Mouse (Mus musculus) thymus, postnatal 4 days (tissue): ENCODE measurements around the gene Gapvd1.

Source experiments
- DNase-seq: peaks from one replicate; pipeline ENCODE4 v3.0.0; 2021

The Gapvd1 gene

DNA sequence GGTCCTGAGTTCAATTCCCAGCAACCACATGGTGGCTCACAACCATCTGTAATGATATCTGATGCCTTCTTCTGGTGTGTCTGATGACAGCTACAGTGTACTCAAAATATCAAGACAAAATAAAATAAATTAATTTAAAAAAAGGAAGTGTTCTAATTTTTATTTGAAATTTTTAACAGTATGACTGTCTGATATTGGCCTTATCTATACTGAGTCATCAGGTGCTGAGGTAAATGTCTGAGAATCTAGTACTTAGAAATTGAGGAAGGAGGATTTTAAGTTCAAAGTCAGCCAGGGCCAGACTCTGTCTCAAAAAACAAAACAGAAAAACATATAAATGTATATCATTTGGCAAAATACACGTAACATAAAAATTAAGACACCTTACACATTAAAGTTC is 46.4 kb downstream of the Gapvd1 start:
- DNase-seq = no peak

- no peak for DNase-seq
Observed at GRCm38 (mm10) chr2:34696592-34696991, 58.4 kb downstream of the Gapvd1 start.

DNA sequence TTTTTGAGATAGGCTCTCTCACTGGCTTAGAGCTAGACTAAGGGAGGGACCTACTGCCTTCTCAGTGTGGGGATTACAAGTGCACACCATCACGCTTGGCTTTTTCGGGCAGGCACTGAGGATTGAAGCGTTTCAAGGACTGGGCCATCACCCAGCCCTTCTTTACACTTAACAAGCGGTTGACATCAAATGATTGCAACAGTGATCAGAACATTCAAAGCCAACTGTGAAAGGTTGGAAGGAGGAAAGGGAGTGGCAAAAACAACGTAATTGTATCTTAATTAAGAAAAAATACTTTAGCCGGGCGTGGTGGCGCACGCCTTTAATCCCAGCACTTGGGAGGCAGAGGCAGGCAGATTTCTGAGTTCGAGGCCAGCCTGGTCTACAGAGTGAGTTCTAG is 62.2 kb downstream of the Gapvd1 start:
- no peak for DNase-seq

DNA sequence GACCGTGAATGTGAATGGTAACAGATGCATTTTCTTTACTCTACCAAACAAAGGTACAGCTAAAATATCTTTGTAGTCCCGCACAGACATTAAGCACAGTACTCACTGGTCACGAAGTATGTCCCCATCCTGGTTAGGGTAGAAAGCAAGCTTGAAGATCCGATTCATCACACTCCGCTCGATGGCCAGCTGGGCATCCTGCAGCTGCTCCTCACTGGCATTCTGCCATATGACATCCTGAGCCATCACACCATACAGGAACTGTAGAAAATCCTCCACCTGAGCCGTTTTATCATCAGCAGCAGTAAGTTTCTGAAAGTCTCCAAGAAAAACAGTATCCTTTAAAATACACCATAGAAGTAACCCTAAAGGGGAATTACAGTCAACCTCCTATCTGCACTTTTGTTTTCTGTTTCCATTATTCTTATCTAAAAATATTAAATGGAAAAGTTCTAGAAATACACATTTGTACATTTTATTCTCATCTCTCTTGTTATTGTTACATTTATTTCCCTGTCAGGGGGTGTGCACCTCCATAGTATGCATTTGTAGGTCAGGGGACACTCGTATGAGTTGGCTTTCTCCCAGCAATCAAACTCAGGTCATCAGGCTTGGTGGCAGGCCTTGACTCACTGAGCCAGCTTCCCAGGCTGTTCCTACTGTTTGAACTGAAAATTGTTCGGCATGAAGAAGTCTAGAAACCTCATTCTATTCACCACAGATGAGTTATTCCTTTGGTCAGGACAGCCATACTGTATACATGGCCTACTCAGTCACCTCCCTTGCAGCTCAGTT is 70.8 kb downstream of the Gapvd1 start:
- no peak for DNase-seq

GRCm38 (mm10) chr2:34677976-34678375 is 77.1 kb downstream of the Gapvd1 start:
- DNase-seq = no peak

DNA sequence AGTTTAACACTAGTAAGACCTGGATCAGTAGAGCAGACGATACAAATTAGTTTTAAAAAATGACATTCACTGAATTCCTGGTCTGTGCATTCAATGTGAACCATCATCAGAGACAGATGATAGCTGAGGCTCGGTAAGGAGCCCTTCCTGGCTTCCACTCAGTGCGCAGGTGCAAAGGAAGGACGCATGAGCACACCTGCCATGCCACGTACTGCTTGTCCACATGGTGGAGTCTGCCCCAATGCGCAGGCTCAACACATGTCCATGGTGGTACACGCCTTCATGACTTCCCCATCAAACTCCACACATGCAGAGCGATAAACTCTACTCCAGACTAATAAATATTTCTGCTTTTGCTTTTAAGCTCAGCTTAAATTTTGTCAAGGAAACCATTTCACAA is 78.0 kb downstream of the Gapvd1 start:
- no peak for DNase-seq

GRCm38 (mm10) chr2:34673846-34674245 is 81.2 kb downstream of the Gapvd1 start:
- DNase-seq = peak; percentile 46

DNA sequence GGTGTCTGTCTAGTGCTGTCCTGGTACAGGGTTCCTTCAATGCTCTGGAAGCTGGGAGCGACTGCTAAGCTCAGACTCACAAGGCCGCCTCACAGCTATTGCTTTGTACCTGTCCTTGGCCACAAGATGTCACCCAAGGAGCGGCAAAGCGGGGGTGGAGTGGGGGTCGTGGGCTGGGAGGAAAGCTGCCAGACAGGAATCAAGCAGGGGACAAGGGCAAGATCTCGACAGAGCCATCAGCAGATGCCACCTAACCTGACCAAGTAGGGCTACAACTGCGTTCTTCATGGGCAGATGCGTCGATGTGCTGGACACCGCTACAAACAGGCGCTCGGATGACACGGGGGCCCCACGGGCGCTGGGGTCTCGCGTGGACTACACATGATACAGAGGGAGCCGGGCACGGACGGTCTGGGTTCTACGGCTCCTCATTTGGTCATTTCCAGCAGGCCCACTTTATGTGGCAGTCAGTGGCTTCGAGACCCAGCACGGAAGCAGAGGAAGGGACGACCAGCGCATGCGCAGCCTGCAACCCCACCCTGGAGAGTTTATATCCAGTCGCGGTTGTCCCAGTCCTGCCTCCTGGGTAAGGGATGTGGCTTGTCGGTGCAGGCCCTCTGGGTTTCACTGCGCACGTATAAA is 83.5 kb downstream of the Gapvd1 start:
- peak; percentile 82 for DNase-seq

- no peak for DNase-seq
Observed at GRCm38 (mm10) chr2:34670470-34670869, 84.6 kb downstream of the Gapvd1 start.

GRCm38 (mm10) chr2:34669203-34669746 is 85.8 kb downstream of the Gapvd1 start:
- DNase-seq = no peak

- peak; percentile 74 for DNase-seq
Observed at GRCm38 (mm10) chr2:34668440-34669191, 86.4 kb downstream of the Gapvd1 start.

- DNase-seq = no peak
Observed at GRCm38 (mm10) chr2:34667820-34668219, 87.2 kb downstream of the Gapvd1 start.

GRCm38 (mm10) chr2:34647410-34647809 is 107.6 kb downstream of the Gapvd1 start:
- no peak for DNase-seq

GRCm38 (mm10) chr2:34646541-34646865 is 108.5 kb downstream of the Gapvd1 start:
- no peak for DNase-seq

- peak; percentile 93 for DNase-seq
Observed at GRCm38 (mm10) chr2:34645851-34646540, 109.0 kb downstream of the Gapvd1 start.

DNA sequence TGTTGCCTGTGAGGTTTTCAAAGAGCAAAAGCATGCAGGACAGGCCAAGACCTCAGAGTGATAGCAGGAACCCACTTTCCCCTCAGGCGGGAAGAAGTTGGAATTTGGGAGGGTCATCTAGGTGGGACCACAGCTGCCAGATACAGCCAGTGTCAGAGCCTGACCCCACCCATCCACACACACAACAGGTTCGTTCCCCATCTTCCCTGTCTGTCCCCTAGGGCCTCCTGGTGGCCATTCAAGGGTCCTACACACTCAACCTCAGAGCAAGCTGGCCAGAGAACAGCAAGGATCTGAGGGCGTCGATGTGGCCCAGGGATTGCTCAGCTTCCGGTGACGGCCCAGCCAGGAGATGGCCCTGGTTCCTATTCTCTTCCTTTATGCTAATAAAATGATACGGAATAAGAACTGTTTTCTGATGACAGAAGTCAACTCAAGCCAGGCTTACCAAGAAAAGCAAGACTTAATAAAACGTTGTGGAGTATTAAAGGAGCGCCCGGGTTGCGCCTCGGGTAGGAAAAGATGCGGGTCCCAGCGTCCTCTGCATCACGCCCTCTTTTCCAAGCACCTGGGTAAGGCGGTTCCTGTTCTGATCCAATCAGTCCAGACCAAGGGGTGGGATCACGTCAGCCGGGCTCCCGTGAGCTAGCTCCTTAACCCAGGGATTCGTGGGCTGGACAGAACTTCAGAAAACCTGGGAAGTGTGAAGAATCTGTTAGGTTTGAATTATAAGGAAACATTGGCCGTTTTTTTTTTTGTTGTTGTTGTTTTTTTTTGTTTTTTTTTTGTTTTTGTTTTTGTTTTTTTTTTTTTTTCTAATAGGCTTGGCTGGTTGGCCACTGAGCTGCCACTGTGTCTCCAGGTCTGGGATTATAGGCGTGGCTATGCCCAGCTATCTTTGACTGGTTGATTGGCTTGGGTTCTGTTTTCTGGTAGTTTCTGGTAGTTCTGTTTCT is 110.2 kb downstream of the Gapvd1 start:
- DNase-seq = peak; percentile 66

GRCm38 (mm10) chr2:34642351-34642750 is 112.7 kb downstream of the Gapvd1 start:
- DNase-seq = peak; percentile 88

DNA sequence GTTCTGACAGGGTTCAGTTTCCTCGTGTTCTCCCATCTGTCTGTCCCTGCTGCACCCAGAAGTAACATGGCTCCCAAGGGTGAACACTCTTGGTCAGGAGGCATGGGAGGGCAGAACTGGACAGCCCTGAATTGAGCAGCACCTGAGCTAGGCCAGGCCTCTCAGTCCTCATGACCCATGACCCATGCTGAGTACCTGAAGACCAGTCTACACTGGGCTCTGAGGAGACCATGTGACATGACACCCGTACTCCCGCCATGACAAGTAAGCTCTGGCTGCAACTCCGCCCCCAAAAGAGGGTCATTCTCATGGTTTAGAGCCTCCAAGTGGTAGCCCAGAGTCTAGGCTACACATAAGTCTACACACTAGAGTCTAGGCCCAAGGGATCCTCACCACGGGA is 115.3 kb downstream of the Gapvd1 start:
- no peak for DNase-seq

DNA sequence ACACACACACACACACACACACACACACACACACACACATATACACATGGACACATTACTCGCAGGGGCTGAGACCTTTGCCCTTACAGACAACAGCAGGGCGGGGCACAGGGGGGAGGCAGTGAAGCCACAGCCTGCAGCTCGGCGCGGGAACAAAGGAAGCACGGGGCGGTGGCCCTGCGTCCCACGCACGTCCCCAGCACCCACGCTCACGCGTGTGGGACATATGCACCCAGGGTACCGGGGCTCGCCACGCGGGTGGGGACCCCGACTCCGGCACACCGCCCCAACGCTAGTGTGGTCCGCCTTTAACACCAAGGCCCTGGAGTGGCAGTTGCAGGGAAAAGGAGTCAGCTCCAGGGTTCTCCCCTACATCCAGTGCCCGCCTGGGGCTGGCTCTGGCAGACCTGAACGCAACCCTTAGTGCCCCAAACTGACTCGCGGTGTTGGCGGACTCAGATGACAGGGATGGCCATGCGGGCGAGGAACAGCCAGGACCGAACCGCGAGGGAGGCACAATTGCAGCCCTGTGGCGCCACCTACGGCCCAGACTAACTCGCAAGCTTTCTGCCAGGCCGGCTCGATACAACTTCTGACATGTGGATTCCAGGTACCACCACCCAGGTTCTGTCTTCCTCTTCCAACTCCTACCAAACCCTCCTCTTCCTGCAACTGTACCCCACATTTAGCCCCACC is 115.9 kb downstream of the Gapvd1 start:
- DNase-seq = peak; percentile 94

GRCm38 (mm10) chr2:34635249-34636165 is 119.5 kb downstream of the Gapvd1 start:
- no peak for DNase-seq
